Mouse (Mus musculus): Measurements from ENCODE around the gene Ccnd1.

DNA sequence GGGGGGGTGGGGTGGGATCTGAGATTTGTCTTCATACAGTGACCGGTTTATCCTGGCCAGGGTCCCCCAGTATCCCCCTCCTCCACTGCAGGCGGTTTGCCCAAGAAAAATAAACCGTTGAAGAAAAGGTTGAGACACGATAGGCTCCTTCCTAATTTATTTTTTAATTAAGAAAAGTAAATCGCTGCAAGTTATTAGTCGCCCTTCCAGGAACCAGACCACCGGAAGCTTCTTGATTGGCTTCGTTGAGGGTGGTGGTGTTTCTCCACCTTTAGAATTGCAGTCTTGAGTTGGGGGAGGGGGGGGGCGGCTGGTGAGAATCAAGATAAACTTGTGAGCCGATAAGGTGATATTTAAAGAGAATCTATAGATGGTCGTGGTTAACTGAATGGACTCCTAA is 860 bp upstream of the Ccnd1 start:
- TF ChIP-seq CTCF (IDR thresholded peaks at IDR 0.05; ENCODE audit: insufficient read depth, low read depth, low read length) (no peak), POLR2A (IDR thresholded peaks at IDR 0.05; ENCODE audit: insufficient read depth, low read depth, low read length) (no peak)

All from olfactory bulb, adult 2 months (tissue).